Mouse (Mus musculus): ENCODE measurements around the gene Astn2.

GRCm38 (mm10) chr4:65396806-65397205 lies 1007.6 kb downstream of the Astn2 start:
- no peak for TF ChIP-seq TCF12 (IDR thresholded peaks at IDR 0.05; ENCODE audit: insufficient read depth, poor library complexity, severe bottlenecking)
- TF ChIP-seq MYOG (IDR thresholded peaks at IDR 0.05; ENCODE audit: control insufficient read depth in 1 of 3, insufficient read depth in 1 of 3, insufficient read length in 2 of 3, low read depth in 2 of 3) = no peak
- no peak for TF ChIP-seq SRF (IDR thresholded peaks at IDR 0.05; ENCODE audit: control insufficient read depth, insufficient read length, low read depth)

Data from myocyte (in vitro differentiated cells).